Mouse (Mus musculus) thymus, adult 2 months (tissue): ENCODE measurements around the gene Pkd1l1.

Experiments used
- CTCF ChIP-seq: fragments of 200-500 bp; IDR thresholded peaks from 2 replicates; pipeline ENCODE4 v1.5.1; 2012; ENCODE audit warnings: mild to moderate bottlenecking, control low read depth, low read length, moderate library complexity, borderline replicate concordance; ENCODE audit not compliant: control insufficient read depth, poor library complexity, insufficient read depth; ENCODE audit errors: extremely low read depth
- POLR2A ChIP-seq: fragments of 200-500 bp; IDR thresholded peaks from 2 replicates; pipeline ENCODE4 v1.6.1; 2012; ENCODE audit warnings: mild to moderate bottlenecking, low read length, control low read depth, moderate library complexity; ENCODE audit not compliant: control insufficient read depth, poor library complexity, insufficient read depth; ENCODE audit errors: extremely low read depth

- TF ChIP-seq CTCF (no peak), POLR2A (no peak)
Measured at GRCm38 (mm10) chr11:9010416-9010815, 37.4 kb upstream of the Pkd1l1 start.
